Mouse (Mus musculus) megakaryocyte, embryonic 14.5 days (primary cell): ENCODE measurements around the gene Ccdc15. TPM values are rescaled to one million over a fixed set of nuclear protein-coding genes. Genes with fewer than 3 reads are reported as not detected.

Experiments
- H3K27me3 ChIP-seq: replicated peaks from 2 replicates; pipeline ENCODE3; 2012; ENCODE audit warnings: inconsistent platforms
- H3K36me3 ChIP-seq: replicated peaks from 2 replicates; pipeline ENCODE3; 2012; ENCODE audit warnings: low read length, inconsistent platforms, mixed read lengths
- H3K4me1 ChIP-seq: 2 replicates; pipeline ENCODE4 v1.6.1; 2012; ENCODE audit warnings: inconsistent platforms
- H3K4me3 ChIP-seq: replicated peaks from 2 replicates; pipeline ENCODE3; 2012; ENCODE audit warnings: moderate library complexity, mild to moderate bottlenecking, inconsistent platforms
- H3K9me3 ChIP-seq: 2 replicates; pipeline ENCODE4 v1.6.1; 2012; ENCODE audit warnings: inconsistent platforms
- FLI1 ChIP-seq: IDR thresholded peaks from 2 replicates; pipeline ENCODE4 v1.6.1; 2012; ENCODE audit warnings: low read length, inconsistent platforms, mixed read lengths
- GATA1 ChIP-seq: IDR thresholded peaks from 3 replicates; pipeline ENCODE4 v1.6.1; 2012; ENCODE audit warnings: mixed read lengths, low read length, inconsistent platforms, borderline replicate concordance
- polyA plus RNA-seq: library from polyadenylated mRNA; stranded (reverse); fragments of >175 nt; gene quantifications from 2 replicates; pipeline ENCODE4 v1.2.3, GENCODE M21; 2012; ENCODE audit warnings: low replicate concordance; ENCODE audit not compliant: insufficient read depth

Gene Ccdc15
- polyA plus RNA-seq, 1 experiment = 2.8 TPM

- Histone ChIP-seq H3K9me3 (no peaks in the 10 kb centered on the region), H3K27me3 (peaks cover 48% of the 10 kb centered on the region), H3K4me1 (peaks cover 71% of the 10 kb centered on the region), H3K36me3 (peaks cover 4% of the 10 kb centered on the region), H3K4me3 (no peak overlapping the region)
- no peak for TF ChIP-seq GATA1
- no peak for TF ChIP-seq FLI1
Observed at GRCm38 (mm10) chr9:37242764-37243163, 105.5 kb downstream of the Ccdc15 start.

GRCm38 (mm10) chr9:37235951-37236737 lies 112.1 kb downstream of the Ccdc15 start:
- peak overlapping the region; percentile 15 for H3K4me3 ChIP-seq
- TF ChIP-seq FLI1 (no peak), GATA1 (no peak)
- peaks cover 84% of the 10 kb centered on the region for H3K4me1 ChIP-seq
- peaks cover 41% of the 10 kb centered on the region for H3K27me3 ChIP-seq
- peaks cover 12% of the 10 kb centered on the region for H3K36me3 ChIP-seq
- H3K9me3 ChIP-seq = no peaks in the 10 kb centered on the region

- Histone ChIP-seq H3K9me3 (no peaks in the 10 kb centered on the region), H3K4me1 (peaks cover 75% of the 10 kb centered on the region), H3K36me3 (peaks cover 8% of the 10 kb centered on the region), H3K4me3 (no peak overlapping the region), H3K27me3 (peaks cover 18% of the 10 kb centered on the region)
- TF ChIP-seq FLI1 (no peak), GATA1 (no peak)
Observed at GRCm38 (mm10) chr9:37232201-37233195, 115.7 kb downstream of the Ccdc15 start.

GRCm38 (mm10) chr9:37230486-37231195 lies 117.6 kb downstream of the Ccdc15 start:
- Histone ChIP-seq H3K27me3 (peaks cover 15% of the 10 kb centered on the region), H3K4me3 (no peak overlapping the region), H3K4me1 (peaks cover 56% of the 10 kb centered on the region), H3K36me3 (peaks cover 5% of the 10 kb centered on the region), H3K9me3 (no peaks in the 10 kb centered on the region)
- TF ChIP-seq FLI1 = no peak
- no peak for TF ChIP-seq GATA1

GRCm38 (mm10) chr9:37229880-37230325 lies 118.3 kb downstream of the Ccdc15 start:
- Histone ChIP-seq H3K4me1 (peaks cover 49% of the 10 kb centered on the region), H3K9me3 (no peaks in the 10 kb centered on the region), H3K4me3 (peak overlapping the region; percentile 35), H3K36me3 (peaks cover 5% of the 10 kb centered on the region), H3K27me3 (peaks cover 15% of the 10 kb centered on the region)
- TF ChIP-seq GATA1 = no peak
- TF ChIP-seq FLI1 = no peak

Other genes with a start within 250 kb of the Ccdc15 start
- gene Pknox2, start 201.0 kb downstream of the Ccdc15 start, polyA plus RNA-seq = 0.06 TPM in 1 of 2 replicates, not detected in the other
- gene Tmem218, start 140.2 kb downstream of the Ccdc15 start, polyA plus RNA-seq = 0.45 TPM in 1 of 2 replicates, not detected in the other
- gene Slc37a2, start 92.7 kb downstream of the Ccdc15 start, polyA plus RNA-seq = 1.2 TPM in 1 of 2 replicates, not detected in the other
- gene Hepacam, start 18.9 kb upstream of the Ccdc15 start, polyA plus RNA-seq = not detected in 2 replicates
- gene Robo4, start 53.5 kb upstream of the Ccdc15 start, polyA plus RNA-seq = not detected in 2 replicates
- 433 and 1,147 TPM in 2 replicates for gene Robo3, start 84.8 kb upstream of the Ccdc15 start, polyA plus RNA-seq
- 1.5 and 3.5 TPM in 2 replicates for gene Msantd2, start 140.9 kb upstream of the Ccdc15 start, polyA plus RNA-seq
- gene Esam, start 179.6 kb upstream of the Ccdc15 start, polyA plus RNA-seq = 10.7 and 14.5 TPM in 2 replicates
- gene Vsig2, start 190.8 kb upstream of the Ccdc15 start, polyA plus RNA-seq = not detected in 2 replicates
- 5,423 and 8,339 TPM in 2 replicates for gene Nrgn, start 204.5 kb upstream of the Ccdc15 start, polyA plus RNA-seq
- gene Siae, start 207.3 kb upstream of the Ccdc15 start, polyA plus RNA-seq = 0.40 TPM in 1 of 2 replicates, not detected in the other